Mouse (Mus musculus): ENCODE measurements around the gene Agpat1. TPM values are rescaled to one million over a fixed set of nuclear protein-coding genes. Genes with fewer than 3 reads are reported as not detected.
A peak's percentile ranks its signal among the peaks of the same experiment; 100 is the strongest.

Agpat1 gene
- polyA plus RNA-seq, 1 experiment from 2014 or later: 56.0 TPM

DNA sequence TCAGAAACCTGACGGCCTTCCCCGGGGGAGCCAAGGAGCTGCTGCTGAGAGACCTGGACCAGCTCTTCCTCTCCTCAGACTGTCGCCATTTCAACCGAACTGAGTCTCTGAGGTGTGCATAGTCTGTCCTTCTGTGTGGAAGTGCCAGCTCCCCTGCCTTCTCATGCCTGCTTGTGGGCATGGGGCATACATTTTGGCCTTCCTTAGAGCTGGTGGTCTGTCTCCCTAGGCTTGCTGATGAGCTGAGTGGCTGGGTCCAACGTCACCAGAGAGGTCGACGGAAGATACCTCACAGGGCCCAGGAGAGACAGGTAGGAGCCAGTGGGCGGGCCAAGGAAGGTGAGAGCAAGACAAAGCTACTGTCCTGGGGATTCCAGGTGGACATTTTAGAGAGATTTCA is 48.9 kb downstream of the Agpat1 start:
- no peak for ATAC-seq (ENCODE audit: low read depth)
- no peak overlapping the region for H3K4me3 ChIP-seq (ENCODE audit: low read length)
- H3K4me1 ChIP-seq (replicated peaks; ENCODE audit: control insufficient read depth, insufficient read depth, low read length): peaks cover 20% of the 10 kb centered on the region
- H3K36me3 ChIP-seq (ENCODE audit: control insufficient read depth, insufficient read depth, low read length): peaks cover 13% of the 10 kb centered on the region
- H3K9ac ChIP-seq (ENCODE audit: low read length): no peak overlapping the region
- no peaks in the 10 kb centered on the region for H3K27me3 ChIP-seq (ENCODE audit: control insufficient read depth, insufficient read depth, low read depth, low read length)
- no peak overlapping the region for H3K4me2 ChIP-seq (ENCODE audit: low read depth, low read length)
- WGBS: 90% methylated on average over 8 of the region's 8 CpGs
- H3K27ac ChIP-seq (ENCODE audit: low read length): no peak overlapping the region
- H3K9me3 ChIP-seq (ENCODE audit: control insufficient read depth, low read length): no peaks in the 10 kb centered on the region

DNA sequence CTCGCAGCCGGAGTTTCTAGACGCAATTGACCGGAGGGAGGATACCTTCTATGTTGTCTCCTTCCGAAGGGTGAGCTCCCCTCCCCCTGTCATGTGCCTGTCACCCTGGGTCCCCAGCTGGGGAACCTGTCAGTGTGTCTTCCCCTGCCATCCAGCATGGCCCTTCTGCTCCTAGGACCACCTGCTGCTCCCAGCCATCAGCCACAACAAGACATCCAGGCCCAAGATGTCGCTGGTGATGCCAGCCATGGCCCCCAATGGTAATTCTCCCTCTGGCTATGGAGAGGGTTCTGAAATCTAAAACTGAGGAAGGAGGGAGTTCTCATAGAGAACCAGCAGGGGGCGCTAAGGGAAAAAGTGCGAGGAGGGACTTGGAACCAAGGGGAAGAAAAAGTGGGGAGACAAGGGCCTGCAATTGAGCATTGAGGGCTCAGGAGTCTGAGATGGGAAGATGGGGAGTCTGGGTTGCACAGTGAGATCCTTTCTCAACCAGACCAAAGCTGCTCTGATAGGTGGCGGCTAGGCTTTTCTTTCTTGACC is 49.8 kb downstream of the Agpat1 start:
- WGBS: 61% methylated on average over 9 of the region's 9 CpGs
- no peak for ATAC-seq (ENCODE audit: low read depth)
- H3K36me3 ChIP-seq (ENCODE audit: control insufficient read depth, insufficient read depth, low read length): peaks cover 13% of the 10 kb centered on the region
- H3K9ac ChIP-seq (ENCODE audit: low read length): no peak overlapping the region
- no peak overlapping the region for H3K4me2 ChIP-seq (ENCODE audit: low read depth, low read length)
- no peak overlapping the region for H3K27ac ChIP-seq (ENCODE audit: low read length)
- no peak overlapping the region for H3K4me3 ChIP-seq (ENCODE audit: low read length)
- peaks cover 17% of the 10 kb centered on the region for H3K4me1 ChIP-seq (replicated peaks; ENCODE audit: control insufficient read depth, insufficient read depth, low read length)
- peaks cover under 1% of the 10 kb centered on the region; the same call in 1 of the 2 replicates for H3K27me3 ChIP-seq (ENCODE audit: control insufficient read depth, insufficient read depth, low read depth, low read length)
- no peaks in the 10 kb centered on the region for H3K9me3 ChIP-seq (ENCODE audit: control insufficient read depth, low read length)

- ATAC-seq (ENCODE audit: low read depth): no peak
- Histone ChIP-seq H3K36me3 (ENCODE audit: control insufficient read depth, insufficient read depth, low read length) (peaks cover 13% of the 10 kb centered on the region), H3K9ac (ENCODE audit: low read length) (no peak overlapping the region), H3K9me3 (ENCODE audit: control insufficient read depth, low read length) (no peaks in the 10 kb centered on the region), H3K4me3 (ENCODE audit: low read length) (no peak overlapping the region), H3K4me1 (replicated peaks; ENCODE audit: control insufficient read depth, insufficient read depth, low read length) (peaks cover 17% of the 10 kb centered on the region), H3K27ac (ENCODE audit: low read length) (no peak overlapping the region), H3K27me3 (ENCODE audit: control insufficient read depth, insufficient read depth, low read depth, low read length) (peaks cover 6% of the 10 kb centered on the region), H3K4me2 (ENCODE audit: low read depth, low read length) (no peak overlapping the region)
- 87% methylated on average over 13 of the region's 13 CpGs for WGBS
Observed at GRCm38 (mm10) chr17:34654392-34654791, 50.3 kb downstream of the Agpat1 start.

DNA sequence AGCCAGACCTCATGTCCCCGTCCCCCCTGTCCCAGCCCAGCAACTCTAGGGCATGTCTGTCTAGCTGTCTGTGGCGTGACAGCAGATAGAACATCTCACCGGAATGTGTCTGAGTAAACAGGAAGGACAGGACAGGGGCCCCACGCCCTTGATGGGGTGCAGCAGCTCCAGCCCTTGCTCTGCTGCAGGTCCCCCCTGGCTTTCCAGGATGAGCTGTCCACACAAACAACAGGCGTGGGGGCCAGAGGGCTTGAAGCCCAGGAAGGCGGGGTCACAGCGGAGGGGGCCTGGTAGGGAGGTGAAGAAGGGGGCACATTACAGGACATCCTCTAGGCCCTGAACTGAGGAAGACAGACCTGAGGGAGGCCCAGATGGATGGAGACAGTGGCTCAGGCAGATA is 51.1 kb downstream of the Agpat1 start:
- peaks cover 7% of the 10 kb centered on the region for H3K27me3 ChIP-seq (ENCODE audit: control insufficient read depth, insufficient read depth, low read depth, low read length)
- ATAC-seq (ENCODE audit: low read depth): peak; percentile 44
- peaks cover 17% of the 10 kb centered on the region for H3K4me1 ChIP-seq (replicated peaks; ENCODE audit: control insufficient read depth, insufficient read depth, low read length)
- no peak overlapping the region for H3K4me2 ChIP-seq (ENCODE audit: low read depth, low read length)
- H3K27ac ChIP-seq (ENCODE audit: low read length): peak overlapping the region; percentile 47
- no peaks in the 10 kb centered on the region for H3K9me3 ChIP-seq (ENCODE audit: control insufficient read depth, low read length)
- H3K36me3 ChIP-seq (ENCODE audit: control insufficient read depth, insufficient read depth, low read length): peaks cover 13% of the 10 kb centered on the region
- no peak overlapping the region for H3K4me3 ChIP-seq (ENCODE audit: low read length)
- 0 out of 2 replicates have a peak overlapping the region, but pooled peaks have one; percentile 12 for H3K9ac ChIP-seq (ENCODE audit: low read length)
- 33% methylated on average over 7 of the region's 7 CpGs for whole genome bisulfite sequencing

GRCm38 (mm10) chr17:34655581-34655991 is 51.5 kb downstream of the Agpat1 start:
- H3K36me3 ChIP-seq (ENCODE audit: control insufficient read depth, insufficient read depth, low read length): peaks cover 10% of the 10 kb centered on the region
- H3K4me1 ChIP-seq (replicated peaks; ENCODE audit: control insufficient read depth, insufficient read depth, low read length): peaks cover 20% of the 10 kb centered on the region
- 27% methylated on average over 4 of the region's 4 CpGs for WGBS
- no peak overlapping the region for H3K4me3 ChIP-seq (ENCODE audit: low read length)
- H3K4me2 ChIP-seq (ENCODE audit: low read depth, low read length): no peak overlapping the region
- H3K9ac ChIP-seq (ENCODE audit: low read length): 0 out of 2 replicates have a peak overlapping the region, but pooled peaks have one; percentile 12
- peak; percentile 90 for ATAC-seq (ENCODE audit: low read depth)
- peaks cover 11% of the 10 kb centered on the region for H3K27me3 ChIP-seq (ENCODE audit: control insufficient read depth, insufficient read depth, low read depth, low read length)
- H3K9me3 ChIP-seq (ENCODE audit: control insufficient read depth, low read length): no peaks in the 10 kb centered on the region
- H3K27ac ChIP-seq (ENCODE audit: low read length): peak overlapping the region; percentile 47

DNA sequence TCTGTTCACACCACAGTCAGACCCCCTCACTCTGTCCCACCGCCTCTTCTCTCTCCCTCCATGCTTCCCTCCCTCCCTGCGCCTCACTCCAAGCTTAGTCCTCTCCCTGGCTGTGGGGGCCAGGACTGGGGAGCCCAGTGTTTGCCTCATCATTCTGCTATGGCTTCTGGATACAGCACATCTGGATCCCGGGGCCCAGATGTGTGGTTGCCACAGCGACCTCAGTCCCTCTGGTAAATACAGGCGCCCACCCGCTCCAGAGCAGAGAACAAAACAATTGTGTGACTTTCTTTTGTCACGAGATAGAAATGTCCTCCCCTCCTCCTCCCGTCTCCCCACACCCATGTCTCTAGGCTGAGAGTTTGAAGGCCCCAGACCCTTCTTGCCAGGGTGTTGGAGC is 52.6 kb downstream of the Agpat1 start:
- Histone ChIP-seq H3K4me2 (ENCODE audit: low read depth, low read length) (no peak overlapping the region), H3K27ac (ENCODE audit: low read length) (no peak overlapping the region), H3K36me3 (ENCODE audit: control insufficient read depth, insufficient read depth, low read length) (peaks cover 5% of the 10 kb centered on the region), H3K9ac (ENCODE audit: low read length) (no peak overlapping the region), H3K4me1 (replicated peaks; ENCODE audit: control insufficient read depth, insufficient read depth, low read length) (peaks cover 29% of the 10 kb centered on the region), H3K9me3 (ENCODE audit: control insufficient read depth, low read length) (no peaks in the 10 kb centered on the region), H3K27me3 (ENCODE audit: control insufficient read depth, insufficient read depth, low read depth, low read length) (peaks cover 20% of the 10 kb centered on the region), H3K4me3 (ENCODE audit: low read length) (no peak overlapping the region)
- 45% methylated on average over 8 of the region's 8 CpGs for WGBS
- ATAC-seq (ENCODE audit: low read depth): no peak

DNA sequence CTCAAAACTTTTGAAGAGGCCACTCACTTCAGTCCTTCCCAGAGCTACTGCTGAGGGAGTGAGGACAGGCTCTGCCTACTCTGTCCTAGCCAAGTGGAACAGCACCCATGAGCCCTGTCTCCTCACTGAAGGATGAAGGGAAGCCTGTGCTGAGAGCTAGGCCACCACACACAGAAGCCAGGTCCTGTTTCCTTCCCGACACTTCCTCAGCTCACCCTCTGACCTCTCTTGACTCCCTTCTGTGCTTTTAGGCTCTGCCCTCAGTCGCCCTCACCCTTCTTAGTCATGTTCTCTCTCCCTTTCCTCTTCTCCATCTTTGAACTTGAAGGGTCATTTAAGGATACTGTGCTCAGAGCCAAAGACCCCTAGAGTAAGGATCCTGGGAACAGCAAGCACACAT is 53.2 kb downstream of the Agpat1 start:
- Histone ChIP-seq H3K27me3 (ENCODE audit: control insufficient read depth, insufficient read depth, low read depth, low read length) (peaks cover 20% of the 10 kb centered on the region), H3K4me2 (ENCODE audit: low read depth, low read length) (no peak overlapping the region), H3K4me3 (ENCODE audit: low read length) (no peak overlapping the region), H3K36me3 (ENCODE audit: control insufficient read depth, insufficient read depth, low read length) (no peaks in the 10 kb centered on the region; the same call in 1 of the 2 replicates), H3K9ac (ENCODE audit: low read length) (no peak overlapping the region), H3K9me3 (ENCODE audit: control insufficient read depth, low read length) (no peaks in the 10 kb centered on the region), H3K4me1 (replicated peaks; ENCODE audit: control insufficient read depth, insufficient read depth, low read length) (peaks cover 30% of the 10 kb centered on the region), H3K27ac (ENCODE audit: low read length) (no peak overlapping the region)
- WGBS: 29% methylated on average over 2 of the region's 2 CpGs
- ATAC-seq (ENCODE audit: low read depth): no peak

DNA sequence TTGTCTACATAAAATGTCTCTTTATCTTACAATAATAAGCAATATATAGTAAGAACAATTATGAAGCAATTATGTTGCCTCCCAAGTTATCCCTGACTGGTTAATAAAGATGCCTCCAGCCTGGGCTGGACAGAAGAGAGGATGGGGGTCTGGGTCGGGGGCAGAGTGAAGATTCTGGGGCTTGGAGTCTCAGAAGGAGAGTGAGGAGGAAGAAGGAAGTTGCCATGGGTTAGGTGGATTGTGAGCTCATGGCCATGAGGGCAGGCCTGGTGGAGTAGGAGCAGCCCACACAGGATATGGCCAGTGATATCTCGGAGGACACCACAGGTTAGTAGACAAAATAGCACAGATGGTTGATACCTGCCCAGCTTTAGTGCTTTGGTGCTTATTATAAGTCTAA is 54.1 kb downstream of the Agpat1 start:
- ATAC-seq (ENCODE audit: low read depth): no peak
- Histone ChIP-seq H3K4me2 (ENCODE audit: low read depth, low read length) (no peak overlapping the region), H3K27me3 (ENCODE audit: control insufficient read depth, insufficient read depth, low read depth, low read length) (peaks cover 20% of the 10 kb centered on the region), H3K9ac (ENCODE audit: low read length) (no peak overlapping the region), H3K4me3 (ENCODE audit: low read length) (no peak overlapping the region), H3K4me1 (replicated peaks; ENCODE audit: control insufficient read depth, insufficient read depth, low read length) (peaks cover 30% of the 10 kb centered on the region), H3K36me3 (ENCODE audit: control insufficient read depth, insufficient read depth, low read length) (no peaks in the 10 kb centered on the region), H3K9me3 (ENCODE audit: control insufficient read depth, low read length) (no peaks in the 10 kb centered on the region), H3K27ac (ENCODE audit: low read length) (no peak overlapping the region)
- whole genome bisulfite sequencing: 68% methylated on average over 2 of the region's 2 CpGs

- no peak overlapping the region for H3K4me3 ChIP-seq (ENCODE audit: low read length)
- no peaks in the 10 kb centered on the region for H3K36me3 ChIP-seq (ENCODE audit: control insufficient read depth, insufficient read depth, low read length)
- no peak for ATAC-seq (ENCODE audit: low read depth)
- no peak overlapping the region for H3K4me2 ChIP-seq (ENCODE audit: low read depth, low read length)
- no peak overlapping the region for H3K27ac ChIP-seq (ENCODE audit: low read length)
- peaks cover 20% of the 10 kb centered on the region for H3K27me3 ChIP-seq (ENCODE audit: control insufficient read depth, insufficient read depth, low read depth, low read length)
- H3K4me1 ChIP-seq (replicated peaks; ENCODE audit: control insufficient read depth, insufficient read depth, low read length): peaks cover 30% of the 10 kb centered on the region
- no peak overlapping the region for H3K9ac ChIP-seq (ENCODE audit: low read length)
- H3K9me3 ChIP-seq (ENCODE audit: control insufficient read depth, low read length): no peaks in the 10 kb centered on the region
- 60% methylated on average over 3 of the region's 3 CpGs for WGBS
Observed at GRCm38 (mm10) chr17:34658591-34658990, 54.5 kb downstream of the Agpat1 start.

All from lung, embryonic 16.5 days (tissue).